Mouse (Mus musculus) liver, embryonic 14.5 days (tissue): ENCODE data around the gene Prr14l.
"Not testable (repeated sequence)": the region's sequence is repeated elsewhere in the genome, so short reads cannot be mapped to it uniquely, and the experiment has no call there.

ENCODE experiments used
- CTCF ChIP-seq: IDR thresholded peaks from 2 replicates; pipeline ENCODE4 v1.5.1; 2016; ENCODE audit warnings: antibody characterized with exemption, low read depth, control low read depth
- EP300 ChIP-seq: IDR thresholded peaks from 2 replicates; pipeline ENCODE4 v1.6.1; 2016; ENCODE audit warnings: antibody characterized with exemption, low read depth

GRCm38 (mm10) chr5:32855274-32855673 is 1.2 kb upstream of the Prr14l start:
- TF ChIP-seq CTCF, EP300: not testable (repeated sequence)
